Mouse (Mus musculus): ENCODE data around the gene Slc17a7.

- TF ChIP-seq CTCF (conservative IDR thresholded peaks at IDR 0.05 in 1 of 2, IDR thresholded peaks at IDR 0.05 in 1 of 2; ENCODE audit: low read depth in 2 of 2, low read length in 2 of 2), result no peak
- TF ChIP-seq POLR2A (IDR thresholded peaks at IDR 0.05; ENCODE audit: low read depth, low read length), result peak; percentile 43; the same call in 1 of the 2 replicates
- TF ChIP-seq RCOR1 (conservative IDR thresholded peaks at IDR 0.05; ENCODE audit: low read depth, low read length), result no peak
- no peak for TF ChIP-seq GABPA (IDR thresholded peaks at IDR 0.05; ENCODE audit: insufficient replicate concordance, low read depth, low read length)
- no peak for TF ChIP-seq ZC3H11A (IDR thresholded peaks at IDR 0.05; ENCODE audit: low read depth, low read length)
- no peak for TF ChIP-seq NELFE (IDR thresholded peaks at IDR 0.05; ENCODE audit: low read depth, low read length)
- no peak for TF ChIP-seq MAZ (IDR thresholded peaks at IDR 0.05; ENCODE audit: low read depth, low read length)
- 0 out of 2 replicates have a peak, but pooled peaks have one; percentile 43 for TF ChIP-seq SIN3A (IDR thresholded peaks at IDR 0.05; ENCODE audit: low read length)
- 0 out of 2 replicates have a peak, but pooled peaks have one; percentile 32 for TF ChIP-seq MYC (IDR thresholded peaks at IDR 0.05; ENCODE audit: low read depth, low read length)
Observed at GRCm38 (mm10) chr7:45123186-45123570, 40.6 kb upstream of the Slc17a7 start.
